Mouse (Mus musculus) 416B (cell line): ENCODE measurements around the gene Smyd2.

Experiments
- DNase-seq: peaks from one replicate; pipeline ENCODE4 v3.0.0; 2011; ENCODE audit warnings: low read depth

The Smyd2 gene

DNA sequence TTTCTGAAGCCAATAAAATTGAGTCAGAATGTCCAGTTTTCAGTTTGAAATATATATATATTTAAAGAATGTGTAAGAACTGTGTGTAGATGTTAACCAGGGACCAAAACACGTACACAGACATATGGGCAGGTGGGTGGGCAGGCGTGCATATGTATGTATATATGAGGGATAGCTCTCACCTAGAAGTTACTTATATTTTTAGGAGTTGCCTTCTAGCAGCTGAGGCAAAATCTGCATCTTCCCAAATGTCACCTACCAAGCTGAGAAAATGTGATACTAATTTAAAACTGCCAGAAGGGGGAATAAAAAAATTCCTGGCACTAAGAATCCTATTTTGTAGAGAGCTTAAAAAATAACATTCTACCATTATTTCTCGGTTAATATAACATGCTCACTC, 2.4 kb downstream of the Smyd2 start:
- DNase-seq = no peak

DNA sequence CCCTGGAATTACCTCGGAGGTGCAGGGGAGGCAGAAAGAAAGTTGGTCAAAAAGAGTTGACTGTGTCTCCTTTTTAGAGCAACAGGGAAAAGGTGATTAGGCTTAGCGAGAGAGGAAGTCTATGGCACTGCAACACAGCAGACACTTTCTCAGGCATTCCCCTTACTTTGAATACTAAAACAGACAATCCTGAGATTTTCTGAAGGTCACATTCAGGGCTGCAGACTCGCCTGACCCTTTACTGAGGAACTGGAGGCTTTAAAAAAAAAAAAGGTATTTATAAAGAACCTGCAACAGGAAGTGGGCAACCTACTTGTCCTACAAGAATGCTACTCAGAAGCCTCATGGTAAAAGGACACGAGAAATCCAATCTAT, 5.0 kb downstream of the Smyd2 start:
- DNase-seq = no peak

DNA sequence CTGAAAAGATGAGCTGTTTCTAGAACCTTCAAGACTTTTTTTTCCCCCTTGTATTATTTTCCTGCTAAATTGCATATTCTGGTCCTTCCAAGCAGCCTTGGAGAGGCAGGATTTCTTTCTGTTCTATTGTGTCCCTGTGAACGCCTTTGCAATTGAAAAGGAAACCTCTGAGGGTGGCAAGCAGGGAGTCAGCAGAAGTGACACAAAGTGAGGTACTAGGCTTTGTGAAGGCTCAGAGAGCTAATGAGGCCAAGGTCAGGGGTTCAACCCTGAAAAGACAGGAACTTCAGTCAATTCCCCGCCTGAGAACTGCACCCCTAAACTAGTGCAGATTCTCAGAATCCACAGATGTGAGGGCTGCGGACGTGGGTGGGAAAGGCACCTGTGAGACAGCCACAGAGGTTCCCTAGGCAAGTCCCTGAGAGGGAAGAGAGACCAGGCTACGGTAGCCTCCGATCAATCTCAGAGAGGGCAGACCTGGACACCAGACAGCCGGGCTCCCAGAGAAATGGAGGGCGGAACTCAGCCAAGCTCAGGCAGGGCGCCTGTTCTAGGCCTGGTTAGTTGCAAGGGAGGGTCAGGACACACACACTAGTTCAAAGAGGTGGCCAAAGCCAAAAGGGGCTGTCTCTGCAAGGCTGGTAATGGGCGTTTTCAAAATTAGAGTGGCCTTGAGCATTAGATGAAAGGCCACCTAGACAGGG, 5.6 kb downstream of the Smyd2 start:
- DNase-seq = no peak

DNA sequence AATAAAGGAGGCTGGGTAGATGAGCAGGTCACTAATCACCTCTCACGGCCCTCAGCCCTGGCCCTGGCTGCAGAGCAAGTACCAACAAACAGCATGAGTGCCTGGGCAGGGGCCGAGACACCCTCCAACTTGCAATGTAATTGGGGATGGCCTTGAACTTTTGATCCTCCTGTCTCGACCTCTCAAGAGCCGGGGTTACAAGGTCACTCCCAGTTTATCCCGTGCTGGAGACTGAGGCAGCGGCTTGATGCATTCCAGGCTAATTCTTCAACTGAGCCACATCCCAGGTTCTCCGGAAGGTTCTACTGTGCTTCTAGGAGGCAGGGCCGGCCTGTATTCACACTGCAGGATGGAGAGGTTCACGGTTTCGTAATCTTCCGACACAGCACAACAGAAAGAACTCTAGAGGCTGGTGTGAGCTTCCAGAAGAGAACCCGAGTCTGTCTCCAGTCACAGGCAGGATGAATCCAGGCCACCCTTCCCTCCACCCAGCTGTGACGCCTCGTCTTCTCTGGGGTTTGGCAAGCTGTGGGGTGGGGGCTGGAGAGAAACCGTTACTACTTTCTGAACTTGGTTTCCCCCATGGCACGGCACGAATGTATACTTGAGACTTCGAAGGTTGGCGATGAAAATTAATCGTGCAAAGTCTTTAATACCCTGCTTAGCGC, 8.9 kb downstream of the Smyd2 start:
- no peak for DNase-seq

DNA sequence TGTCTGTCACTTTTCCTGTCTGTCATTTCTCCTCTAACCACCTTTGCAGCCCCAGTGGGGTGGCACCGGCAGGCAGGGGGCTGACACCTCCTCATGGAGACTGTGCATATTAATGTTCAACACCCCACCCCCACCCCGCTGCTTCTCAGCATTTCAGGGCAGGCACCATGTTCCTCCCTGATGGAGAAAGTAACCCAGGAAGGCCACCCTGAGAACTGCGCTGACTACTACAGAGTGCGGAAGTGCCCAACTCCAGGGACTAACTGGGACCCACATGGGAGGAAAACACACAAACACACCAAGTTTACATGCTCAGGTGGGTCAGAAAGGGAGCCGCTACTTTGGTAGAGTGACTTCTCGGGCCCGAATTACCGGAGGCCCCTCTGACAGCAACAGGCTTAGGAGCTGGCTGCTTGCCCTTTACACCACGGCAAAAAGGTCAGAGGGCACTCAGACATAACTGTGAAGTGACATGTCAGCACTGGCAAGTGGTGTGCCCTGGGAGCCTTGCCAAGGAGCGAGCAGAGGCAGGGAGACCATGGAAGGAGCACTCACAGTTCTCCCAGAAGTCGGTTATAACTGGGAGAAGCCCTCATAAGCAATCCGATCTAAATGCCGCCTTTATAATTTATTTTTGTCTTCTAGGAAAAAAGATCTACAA, 11.3 kb downstream of the Smyd2 start:
- no peak for DNase-seq

DNA sequence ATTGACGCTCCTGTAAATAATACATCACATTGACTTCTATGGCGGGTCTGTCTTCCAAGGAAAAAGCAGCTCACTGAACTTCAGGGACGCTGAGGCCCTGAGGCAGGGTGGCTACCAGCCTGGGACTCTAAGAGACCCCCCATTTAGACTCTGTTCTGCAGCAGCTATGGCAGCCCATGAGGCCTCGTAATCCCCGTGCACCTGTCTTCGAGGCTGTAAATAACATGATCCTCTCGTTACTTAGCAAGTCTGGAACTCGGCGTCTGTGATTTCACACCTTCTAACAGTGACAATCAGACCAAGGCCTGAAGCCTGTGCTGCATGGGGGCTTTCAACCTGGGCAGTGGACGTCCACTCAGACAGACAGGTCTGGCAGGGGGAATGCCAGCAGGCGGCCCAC, 19.0 kb downstream of the Smyd2 start:
- no peak for DNase-seq

DNA sequence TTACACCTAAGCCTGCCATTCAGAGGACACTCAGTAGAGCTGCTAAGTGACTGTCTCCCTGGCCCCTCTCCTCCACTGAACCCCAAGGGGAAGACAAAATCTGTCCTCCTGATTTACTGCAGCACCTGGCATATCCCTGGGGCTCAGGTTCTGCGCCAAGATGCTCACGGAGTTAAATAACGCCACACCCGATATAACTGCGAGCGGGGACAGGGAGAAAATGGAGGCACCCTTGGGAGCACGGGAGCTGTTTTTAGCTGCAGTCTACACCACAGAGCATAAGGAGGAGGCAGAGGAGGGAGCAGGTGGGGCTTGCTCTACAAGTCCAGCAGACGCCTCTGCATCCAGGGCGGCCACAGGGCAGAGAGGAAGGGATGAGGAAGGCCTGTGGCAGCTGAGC, 19.8 kb downstream of the Smyd2 start:
- no peak for DNase-seq

DNA sequence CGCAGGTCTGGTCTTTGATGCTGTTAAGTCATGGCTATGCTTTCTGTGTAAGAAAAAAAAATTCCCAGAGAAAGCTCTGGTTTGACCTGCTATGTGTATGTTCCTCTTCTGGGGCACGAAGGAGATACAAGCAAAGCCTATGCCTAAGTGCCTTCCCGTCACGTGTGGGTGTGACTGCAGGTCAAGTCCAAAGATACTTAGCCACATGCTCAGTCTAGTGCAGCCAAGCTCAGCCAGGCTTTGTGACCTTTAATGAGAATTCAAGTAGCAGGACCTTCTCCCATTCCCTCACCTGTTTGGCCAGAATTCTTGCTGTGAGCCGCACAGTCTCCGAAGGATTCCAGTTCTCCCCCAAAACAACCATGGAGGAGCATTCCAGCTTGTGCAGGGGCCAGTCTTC, 22.6 kb downstream of the Smyd2 start:
- DNase-seq = no peak

DNA sequence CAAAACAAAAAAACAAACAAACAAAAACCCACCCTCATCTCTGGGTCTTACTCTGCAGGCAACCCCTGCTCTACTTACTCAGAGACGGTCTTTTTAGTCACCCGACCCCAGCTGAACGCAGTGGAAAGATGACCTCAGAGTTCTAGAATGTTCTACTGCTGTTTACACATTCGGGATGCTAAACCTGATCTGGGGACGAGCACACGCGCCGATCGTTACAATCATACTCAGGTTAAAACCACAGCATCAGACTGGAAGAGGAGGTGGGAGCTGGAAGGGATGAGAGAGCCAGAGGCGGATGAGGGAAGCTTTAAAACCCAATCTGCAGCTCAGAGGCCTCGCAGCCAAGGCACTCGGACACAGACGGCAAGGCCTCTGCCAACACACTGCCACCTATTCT, 23.5 kb downstream of the Smyd2 start:
- no peak for DNase-seq

DNA sequence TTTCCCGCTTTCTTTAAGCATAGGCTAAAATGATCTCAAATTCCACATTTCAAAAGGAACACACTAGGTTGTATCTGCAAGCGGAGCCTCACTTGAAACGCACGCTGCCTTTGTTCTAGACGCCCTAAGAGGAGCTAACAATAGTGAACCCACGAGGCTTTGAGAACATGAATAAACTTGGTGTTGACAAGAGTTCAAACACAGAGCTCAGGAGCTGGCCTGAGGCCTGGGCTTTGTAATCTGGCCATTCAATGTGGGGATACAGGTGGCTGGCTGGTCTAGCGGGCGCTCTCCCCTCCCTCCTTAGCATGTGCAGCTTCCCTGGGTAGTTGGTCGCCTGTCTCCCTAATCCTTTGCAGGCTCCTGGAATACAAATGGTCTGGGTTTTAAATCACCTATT, 24.3 kb downstream of the Smyd2 start:
- no peak for DNase-seq

DNA sequence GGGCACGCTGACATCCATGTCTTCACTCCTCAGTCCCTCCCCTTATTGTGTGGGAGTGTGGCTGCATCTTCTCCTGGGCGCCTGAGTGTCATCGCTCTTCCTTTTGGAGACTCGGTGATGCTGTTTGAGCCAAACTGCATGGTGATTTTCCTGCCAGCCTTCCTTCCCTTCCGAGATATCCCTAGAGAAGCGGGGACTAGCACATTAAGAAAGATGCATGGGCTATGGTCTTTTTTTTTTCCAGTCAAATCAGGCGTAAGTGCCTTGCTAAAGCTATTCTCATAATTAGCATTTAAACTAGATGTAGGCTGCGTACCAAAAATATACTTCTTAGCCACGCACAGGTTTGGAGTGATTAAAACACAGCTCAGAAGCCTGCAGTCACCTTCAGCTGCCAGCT, 28.0 kb downstream of the Smyd2 start:
- DNase-seq = no peak

DNA sequence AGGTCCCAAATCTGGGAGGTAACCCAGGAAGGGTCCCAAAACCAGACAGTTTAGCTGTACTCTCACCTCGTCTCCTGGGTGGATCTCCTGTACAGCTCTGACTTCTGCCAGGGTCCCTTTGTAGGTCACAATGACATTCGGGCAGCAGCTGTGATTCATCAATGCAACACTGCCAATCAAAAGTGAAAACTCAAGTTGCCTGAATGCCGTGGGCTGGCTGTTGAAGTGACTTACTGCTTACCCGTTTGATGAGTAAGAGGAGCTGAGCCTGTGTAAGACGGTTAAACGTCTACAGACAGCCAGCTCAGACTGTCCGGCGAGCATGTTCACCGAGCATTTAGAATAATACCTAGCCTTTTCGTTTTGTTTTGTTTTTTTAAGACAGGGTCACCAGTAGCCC, 33.4 kb downstream of the Smyd2 start:
- DNase-seq = no peak

DNA sequence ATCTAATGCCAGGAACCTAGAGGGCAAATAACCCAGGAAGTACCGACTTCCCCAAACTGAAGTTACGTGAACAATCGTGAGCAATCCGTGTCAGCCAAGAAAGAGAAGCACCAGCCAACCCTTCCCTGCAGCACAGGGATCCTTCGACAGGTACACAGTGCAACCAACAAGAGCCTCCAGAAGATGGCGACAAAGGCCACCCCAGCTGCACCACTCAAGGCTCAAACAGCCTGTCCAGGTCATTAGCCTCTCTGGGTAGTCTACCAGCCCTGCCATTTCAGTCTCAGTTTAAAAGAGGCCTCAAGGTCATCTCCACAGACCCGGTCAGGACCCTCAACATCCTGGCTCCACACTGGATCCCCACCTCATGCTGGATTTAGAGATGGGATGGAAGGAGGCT, 34.6 kb downstream of the Smyd2 start:
- DNase-seq = peak; percentile 65

DNA sequence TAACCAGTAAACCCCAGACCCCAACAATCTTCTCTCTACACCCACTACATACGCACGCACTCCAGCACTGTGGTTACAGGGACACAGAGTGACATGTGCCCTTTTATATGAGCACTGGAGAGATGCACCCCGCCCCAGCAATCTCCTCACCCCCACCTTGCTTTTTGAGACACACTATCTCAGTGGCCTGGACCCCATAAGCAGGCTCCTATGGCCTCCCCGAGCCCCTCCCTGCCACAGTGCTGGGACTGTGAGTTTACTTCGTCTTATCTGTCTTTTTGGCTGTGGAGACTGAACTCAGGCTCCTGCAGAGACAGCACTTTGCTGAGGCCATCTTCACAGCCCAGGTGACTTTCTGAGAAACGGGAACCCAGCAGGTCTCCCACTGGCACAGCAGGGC, 36.2 kb downstream of the Smyd2 start:
- no peak for DNase-seq

DNA sequence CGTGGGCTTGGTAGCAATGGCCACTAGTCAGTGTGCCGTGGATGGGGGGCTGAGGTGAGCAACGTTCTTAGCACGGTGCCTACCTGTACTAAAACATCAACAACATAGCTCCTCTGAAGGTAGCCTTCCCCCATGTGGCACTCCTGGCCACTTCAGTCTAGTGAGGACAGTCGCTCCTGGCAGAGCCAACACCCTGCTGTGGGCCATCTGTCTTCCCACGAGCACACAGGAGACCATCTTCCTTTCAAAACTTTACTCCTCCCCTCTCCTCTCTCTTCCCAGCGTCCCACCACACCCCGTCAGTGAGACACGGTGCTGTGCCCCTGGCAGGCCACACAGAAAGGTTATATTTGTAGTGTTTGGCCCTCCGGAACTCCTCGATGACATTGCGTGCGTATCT, 37.2 kb downstream of the Smyd2 start:
- no peak for DNase-seq

DNA sequence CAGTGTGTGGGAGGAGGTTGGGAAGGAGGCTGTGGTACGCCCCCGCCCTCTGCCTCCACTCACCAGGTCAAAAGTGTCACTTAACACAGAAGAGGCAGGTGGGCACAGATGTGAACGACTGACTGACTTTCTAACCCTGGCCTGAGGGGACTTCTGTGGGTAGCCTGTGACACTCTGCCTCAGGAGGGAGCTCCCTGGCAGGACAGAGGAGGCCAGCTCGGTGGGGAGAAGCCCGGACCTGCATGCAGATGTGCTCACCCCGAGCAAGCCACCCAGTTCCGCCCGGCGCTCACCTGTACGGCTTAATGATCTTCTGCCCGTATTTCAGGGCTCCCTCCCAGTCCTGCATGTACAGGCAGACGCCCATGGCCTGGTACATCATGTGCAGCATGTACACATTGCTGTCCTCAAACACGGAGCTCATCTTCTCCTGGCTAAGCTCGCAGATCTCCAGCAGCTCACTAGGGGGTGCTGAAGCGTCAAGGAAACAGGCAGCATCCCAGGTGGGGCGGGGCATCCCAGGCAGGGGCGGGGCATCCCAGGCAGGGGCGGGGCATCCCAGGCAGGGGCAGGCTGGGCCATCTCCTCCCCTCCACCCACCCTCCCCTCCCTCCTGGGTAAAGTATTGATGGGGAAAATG, 38.5 kb downstream of the Smyd2 start:
- DNase-seq = peak; percentile 50

DNA sequence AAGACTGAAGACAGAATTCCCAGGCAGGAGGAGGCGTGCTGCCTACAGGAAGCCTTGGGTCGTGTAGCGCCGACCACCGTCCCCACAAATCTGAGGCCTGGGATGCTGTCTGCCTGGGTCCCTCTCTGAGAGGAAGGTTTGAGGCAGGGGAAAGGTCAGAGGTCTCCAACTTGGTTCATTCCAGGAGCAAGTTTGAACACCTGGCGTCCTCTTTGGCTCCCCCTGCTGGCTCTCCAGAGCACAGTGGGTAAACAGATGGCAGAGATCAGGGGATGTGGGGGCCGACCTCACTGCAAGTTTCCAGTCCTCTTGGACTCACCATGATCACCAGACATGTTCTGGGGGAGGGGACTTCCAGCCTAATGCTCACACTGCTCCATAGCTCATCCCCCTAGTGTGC, 39.3 kb downstream of the Smyd2 start:
- peak; percentile 34 for DNase-seq

DNA sequence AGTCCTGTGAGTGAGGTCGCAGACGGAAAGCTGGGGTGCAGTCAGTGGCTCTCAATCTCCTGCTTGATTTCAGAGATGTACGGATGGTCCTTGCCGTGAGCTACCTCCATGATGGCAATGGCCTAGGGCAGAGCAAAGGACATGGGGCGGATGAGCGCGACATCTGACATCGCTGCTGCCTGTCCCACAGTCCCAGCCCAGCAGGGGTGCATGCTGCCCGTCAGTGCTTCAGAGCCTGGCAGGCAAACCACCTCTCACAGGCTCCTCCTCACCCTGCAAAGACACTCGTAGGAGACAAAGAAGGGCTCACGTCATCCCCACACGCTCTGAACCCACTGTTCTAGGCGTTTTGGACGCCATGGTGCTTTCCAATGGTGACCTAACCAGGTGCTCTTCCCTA, 41.4 kb downstream of the Smyd2 start:
- DNase-seq = no peak

DNA sequence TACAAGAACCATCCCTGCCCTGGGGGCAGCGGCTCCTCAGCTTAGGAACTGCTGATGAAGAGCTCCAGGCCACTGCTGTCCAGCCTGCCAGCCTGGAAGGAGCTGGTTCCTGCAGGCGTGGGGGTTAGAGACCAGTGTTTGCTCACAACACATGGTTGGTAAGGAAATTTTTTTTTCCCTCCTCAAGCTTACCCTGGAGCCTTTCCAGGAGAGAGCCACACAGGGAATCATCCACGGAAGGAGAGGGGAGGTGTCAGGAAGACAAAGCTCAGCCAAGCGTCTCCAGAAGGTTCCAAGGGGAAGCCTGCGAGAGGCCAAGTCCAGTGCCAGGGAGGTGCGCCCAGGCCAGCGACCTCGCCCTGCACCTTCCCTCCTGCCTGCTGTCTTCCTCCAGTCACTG, 42.2 kb downstream of the Smyd2 start:
- DNase-seq = no peak

DNA sequence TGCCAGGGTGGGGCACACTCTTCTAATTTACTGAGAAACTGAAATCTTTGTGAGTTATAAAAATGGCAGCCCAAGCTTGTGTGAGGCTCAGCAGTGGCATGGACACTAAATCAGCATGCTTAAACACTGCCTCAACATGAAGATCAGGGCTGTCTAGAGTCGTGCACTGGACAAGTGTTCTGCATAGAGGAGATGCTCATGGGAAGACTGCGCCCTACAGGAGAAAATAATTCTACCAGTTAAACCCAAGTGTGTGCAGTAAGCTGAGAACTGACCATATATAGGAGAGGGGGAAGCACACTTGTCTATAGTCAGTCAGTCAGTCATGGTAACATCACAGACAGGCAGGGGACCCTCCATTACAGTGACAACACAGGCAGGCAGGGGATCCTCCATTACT, 43.0 kb downstream of the Smyd2 start:
- DNase-seq = peak; percentile 26

DNA sequence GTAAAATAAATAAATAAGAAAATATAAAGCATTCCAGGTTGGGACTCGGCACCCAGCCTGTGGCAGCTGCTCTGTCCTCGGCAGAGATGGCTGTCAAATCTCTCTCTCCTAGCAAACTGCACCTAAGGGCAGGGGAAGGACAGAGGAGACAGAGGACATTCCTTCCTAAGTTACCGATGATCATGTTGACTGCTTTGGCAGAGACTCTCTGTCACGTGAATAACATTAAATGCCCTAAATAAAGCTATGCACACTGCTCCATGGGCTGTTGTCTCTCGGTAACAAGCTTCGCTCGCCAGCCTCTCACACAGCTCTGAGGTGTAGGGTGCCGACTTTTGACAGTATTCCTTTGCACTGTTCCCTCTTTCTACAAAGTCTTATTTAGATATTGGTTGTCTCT, 46.0 kb downstream of the Smyd2 start:
- no peak for DNase-seq

DNA sequence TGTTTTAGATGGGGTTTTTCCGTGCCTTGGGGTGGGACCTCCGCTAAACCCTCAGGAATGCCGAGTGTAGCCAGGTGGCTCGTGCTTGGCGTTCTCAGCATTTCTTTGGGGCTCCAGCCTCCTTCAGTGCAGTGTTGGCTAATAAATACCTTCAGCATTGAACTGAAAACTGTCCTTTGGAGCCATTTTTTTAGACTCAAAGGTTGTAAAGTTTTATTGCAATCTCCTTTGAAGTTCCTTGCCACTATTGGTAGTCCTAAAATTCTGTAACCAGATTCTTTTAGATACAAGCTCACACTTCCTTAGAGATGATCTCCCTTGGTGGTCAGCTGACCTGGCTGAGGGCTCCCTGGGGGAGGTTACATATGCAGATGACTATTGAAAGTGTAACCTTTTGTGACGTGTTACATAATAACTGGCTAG, 46.7 kb downstream of the Smyd2 start:
- peak; percentile 44 for DNase-seq

DNA sequence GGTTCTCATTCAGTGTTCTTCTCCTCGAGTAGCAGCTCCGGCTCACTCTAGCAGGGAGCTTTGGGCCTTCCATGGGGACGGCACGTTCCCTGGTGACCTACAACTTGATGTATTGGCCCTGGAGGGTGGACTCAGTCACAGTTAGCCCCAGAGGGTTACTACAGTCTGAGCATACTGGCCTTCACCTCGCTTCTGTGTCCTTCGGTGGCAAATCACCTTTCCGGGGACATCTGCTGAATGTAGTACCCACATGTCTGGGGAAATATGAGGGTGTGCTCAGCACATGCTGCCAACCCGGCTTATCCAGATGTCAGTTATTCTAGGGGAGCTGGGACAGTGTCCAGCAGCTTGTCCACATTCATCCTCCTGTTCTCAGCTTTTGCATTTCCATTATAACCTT, 48.6 kb downstream of the Smyd2 start:
- DNase-seq = no peak
